Mouse (Mus musculus): ENCODE data around the gene Pef1.

DNA sequence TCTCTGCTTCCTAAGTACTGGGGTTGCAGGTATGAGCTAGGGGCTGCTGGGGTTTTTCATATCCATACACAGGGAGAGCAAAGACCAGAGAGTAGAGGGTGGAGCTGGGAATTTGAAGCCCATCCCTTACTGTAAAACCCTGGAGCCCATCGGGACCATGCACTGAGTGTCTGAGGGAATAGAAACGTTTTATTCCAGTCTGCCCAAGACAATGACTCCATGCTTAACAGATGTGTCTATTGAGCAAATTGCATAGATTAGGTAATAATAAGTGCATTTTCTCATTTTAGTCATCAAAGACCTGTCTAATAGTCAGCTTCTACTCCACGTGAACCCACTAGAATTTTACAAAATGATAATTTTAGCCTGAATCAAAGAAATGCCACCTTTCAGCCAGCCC is 31.8 kb upstream of the Pef1 start:
- TF ChIP-seq POLR2A (IDR thresholded peaks at IDR 0.05; ENCODE audit: extremely low read depth, insufficient read depth, low read length) (no peak), CTCF (IDR thresholded peaks at IDR 0.05; ENCODE audit: extremely low read depth, insufficient read depth, low read length) (no peak)

Data from cortical plate, adult 2 months (tissue).